ENCODE assay signal across 12 mouse cellular contexts in genomic region chr9:70284584-70285140, GRCm38 (mm10).
DNase-seq lines count a peak whose midpoint lies in the region; ATAC-seq and TF ChIP-seq lines count a peak whose summit lies in the region.
"Had no signal": no experiment of that assay in that cellular context is flagged by ENCODE, and none has a peak within 500 bp of the region (broad histone marks: within the 10 kb centered on the region; RNA-seq: fewer than 3 reads in every experiment).

No protein-coding gene starts in this region.

- H3K79me2 ChIP-seq in C2C12 (ENCODE audit: control insufficient read depth, insufficient read depth): peaks cover 49% of the 10 kb centered on the region

- H3ac ChIP-seq in C2C12 (ENCODE audit: control insufficient read depth, insufficient read length, low read depth): no peak overlapping the region

- peak; percentile 39 for DNase-seq in layer of hippocampus, adult 11-12 months (ENCODE audit: low spot score)
- no peak for DNase-seq in layer of hippocampus, postnatal 14 days (ENCODE audit: low spot score in 2 of 2)
- DNase-seq in brain, adult 2 months (ENCODE audit: low read depth, low spot score): peak; percentile 79
- no peak for DNase-seq in urinary bladder, postnatal 14 days (ENCODE audit: low spot score)
- no peak for DNase-seq in yolk sac, embryonic 10.5 days (ENCODE audit: low spot score)
- DNase-seq: cerebellum, postnatal 14 days; kidney, adult 8-10 months; thymus, postnatal 14 days had no signal

- ATAC-seq in megakaryocyte progenitor cell, adult 5-6 weeks (replicated peaks; ENCODE audit: poor library complexity): peak; percentile 91

- H3K27me3 ChIP-seq in C2C12 (ENCODE audit: control insufficient read depth, insufficient read depth, insufficient read length): no peaks in the 10 kb centered on the region
- H3K27me3 ChIP-seq: heart, embryonic 12.5 days had no signal

- no peak overlapping the region for H3K4me3 ChIP-seq in C2C12 (ENCODE audit: insufficient read depth, poor library complexity, severe bottlenecking)
- H3K4me3 ChIP-seq: erythroblast, embryonic 14.5 days; heart, embryonic 12.5 days had no signal

- peaks cover 5% of the 10 kb centered on the region for H3K36me3 ChIP-seq in C2C12 (ENCODE audit: control insufficient read depth, insufficient read depth)
- H3K36me3 ChIP-seq: heart, embryonic 12.5 days had no signal

- H3K79me3 ChIP-seq in C2C12 (ENCODE audit: low read depth): peaks cover 38% of the 10 kb centered on the region

- TF ChIP-seq CTCF in C2C12 (IDR thresholded peaks at IDR 0.05; ENCODE audit: control insufficient read depth, insufficient read depth, insufficient read length): no peak

TF ChIP-seq in C2C12, 6 proteins besides CTCF, POLR2A, EP300 and RAD21:
- TF ChIP-seq FOSL1 (IDR thresholded peaks at IDR 0.05; ENCODE audit: insufficient read depth, low read length, poor library complexity, severe bottlenecking): no peak
- TF ChIP-seq MAX (IDR thresholded peaks at IDR 0.05): peak; percentile 54
- TF ChIP-seq CEBPB (IDR thresholded peaks at IDR 0.05; ENCODE audit: low read depth): no peak

Comparison
In these comparisons a context has a peak if more than half of its experiments do, and no peak if none do; other contexts are left out.
1. DNase-seq: peak in layer of hippocampus, adult 11-12 months (single experiment) and brain, adult 2 months (single experiment); none in layer of hippocampus, postnatal 14 days (0 of 2), urinary bladder, postnatal 14 days (single experiment) and yolk sac, embryonic 10.5 days (single experiment).